Mouse (Mus musculus) gastrocnemius, adult 2 months (tissue): Measurements from ENCODE around the gene Nuak1. TPM values are rescaled to one million over a fixed set of nuclear protein-coding genes. Genes with fewer than 3 reads are reported as not detected.
A peak's percentile ranks its signal among the peaks of the same experiment; 100 is the strongest.

Source experiments
- DNase-seq: peaks from one replicate; pipeline ENCODE4 v3.0.0; 2022
- H3K27ac ChIP-seq: fragments of 200-600 bp; 2 replicates; pipeline ENCODE4 v1.8.1; 2022; ENCODE audit warnings: mild to moderate bottlenecking
- H3K4me3 ChIP-seq: fragments of 200-600 bp; 2 replicates; pipeline ENCODE4 v1.8.1; 2022; ENCODE audit warnings: mild to moderate bottlenecking, moderate library complexity
- CTCF ChIP-seq: fragments of 200-600 bp; IDR thresholded peaks from 2 replicates; pipeline ENCODE4 v1.8.1; 2022; ENCODE audit warnings: antibody characterized with exemption, mild to moderate bottlenecking, moderate library complexity
- intact Hi-C: fragments of 180-260 bp; cut with DNase I; formaldehyde crosslinking; loops from one replicate; pipeline ENCODE4 v1.15.1; 2025
- total RNA-seq, 2 experiments: library from RNA; stranded (reverse); gene quantifications; 2 replicates each; pipeline ENCODE4 v1.2.3; 2021

The Nuak1 gene
- total RNA-seq, 2 experiments from 2014 or later = 21.4 to 31.0 TPM

- intact Hi-C loops = no loop called here
- Histone ChIP-seq H3K27ac (peak overlapping the region; percentile 46), H3K4me3 (no peak overlapping the region)
- DNase-seq = peak; percentile 58
- TF ChIP-seq CTCF = no peak
Observed at GRCm38 (mm10) chr10:84416752-84417151, 23.6 kb downstream of the Nuak1 start.

GRCm38 (mm10) chr10:84414981-84415700 lies 25.3 kb downstream of the Nuak1 start:
- no peak for DNase-seq
- intact Hi-C loops = no loop called here
- Histone ChIP-seq H3K4me3 (no peak overlapping the region), H3K27ac (no peak overlapping the region)
- TF ChIP-seq CTCF = no peak

- DNase-seq = no peak
- intact Hi-C loops = no loop called here
- Histone ChIP-seq H3K4me3 (no peak overlapping the region), H3K27ac (no peak overlapping the region)
- TF ChIP-seq CTCF = no peak
Observed at GRCm38 (mm10) chr10:84413310-84413709, 27.1 kb downstream of the Nuak1 start.

- H3K27ac ChIP-seq = peak overlapping the region; percentile 59
- no peak for TF ChIP-seq CTCF
- no peak overlapping the region for H3K4me3 ChIP-seq
- peak; percentile 53 for DNase-seq
- intact Hi-C loops = no loop called here
Observed at GRCm38 (mm10) chr10:84412326-84412962, 28.0 kb downstream of the Nuak1 start.

GRCm38 (mm10) chr10:84411122-84412105 lies 29.0 kb downstream of the Nuak1 start:
- peak overlapping the region; percentile 59 for H3K27ac ChIP-seq
- intact Hi-C loops = no loop called here

GRCm38 (mm10) chr10:84408965-84409660 lies 31.3 kb downstream of the Nuak1 start:
- peak overlapping the region; percentile 76 for H3K27ac ChIP-seq
- peak overlapping the region; percentile 51 for H3K4me3 ChIP-seq
- peak; percentile 67 for DNase-seq
- intact Hi-C loops = no loop called here
- no peak for TF ChIP-seq CTCF

More at GRCm38 (mm10) chr10:84411122-84412105, 29.0 kb downstream of the Nuak1 start:
- TF ChIP-seq CTCF = no peak; the same call in 1 of the 2 replicates
- H3K4me3 ChIP-seq = no peak overlapping the region
- peak; percentile 54 for DNase-seq

- DNase-seq = no peak
- Histone ChIP-seq H3K4me3 (no peak overlapping the region), H3K27ac (peak overlapping the region; percentile 28)
- intact Hi-C loops = no loop called here
- no peak for TF ChIP-seq CTCF
Observed at GRCm38 (mm10) chr10:84405135-84405776, 35.1 kb downstream of the Nuak1 start.

GRCm38 (mm10) chr10:84401907-84402371 lies 38.5 kb downstream of the Nuak1 start:
- intact Hi-C loops = no loop called here
- peak; percentile 24 for DNase-seq
- H3K27ac ChIP-seq = peak overlapping the region; percentile 46
- no peak for TF ChIP-seq CTCF
- H3K4me3 ChIP-seq = no peak overlapping the region

GRCm38 (mm10) chr10:84401189-84401588 lies 39.2 kb downstream of the Nuak1 start:
- Histone ChIP-seq H3K4me3 (no peak overlapping the region), H3K27ac (no peak overlapping the region; the same call in 1 of the 2 replicates)
- intact Hi-C loops = no loop called here
- TF ChIP-seq CTCF = no peak
- DNase-seq = peak; percentile 6

- no peak for TF ChIP-seq CTCF
- peak; percentile 1 for DNase-seq
- Histone ChIP-seq H3K27ac (0 out of 2 replicates have a peak overlapping the region, but pooled peaks have one; percentile 8), H3K4me3 (no peak overlapping the region)
- intact Hi-C loops = no loop called here
Observed at GRCm38 (mm10) chr10:84400037-84400681, 40.2 kb downstream of the Nuak1 start.

- peak; percentile 10; the same call in 1 of the 2 replicates for TF ChIP-seq CTCF
- Histone ChIP-seq H3K4me3 (peak overlapping the region; percentile 51), H3K27ac (peak overlapping the region; percentile 86)
- intact Hi-C loops = loop anchor here (5.0 kb wide), 1 partner anchor 40 kb away; no protein-coding TSS in a partner anchor
- DNase-seq = peak; percentile 80
Observed at GRCm38 (mm10) chr10:84397276-84397675, 43.1 kb downstream of the Nuak1 start.
